Mouse (Mus musculus) heart, adult 2 months (tissue): ENCODE measurements around the gene Tom1. TPM values are rescaled to one million over a fixed set of nuclear protein-coding genes. Genes with fewer than 3 reads are reported as not detected.

ENCODE experiments used
- DNase-seq, 2 experiments: peaks; one replicate each; pipeline ENCODE4 v3.0.0; 2021
- H3K27ac ChIP-seq: fragments of 200-600 bp; 2 replicates; pipeline ENCODE4 v1.8.1; 2022
- H3K27me3 ChIP-seq: fragments of 200-500 bp; 2 replicates; pipeline ENCODE4 v1.6.1; 2012; ENCODE audit warnings: mild to moderate bottlenecking, low read length, inconsistent platforms, mixed read lengths; ENCODE audit not compliant: control insufficient read depth, insufficient read depth
- H3K36me3 ChIP-seq: fragments of 200-500 bp; 2 replicates; pipeline ENCODE4 v1.6.1; 2012; ENCODE audit warnings: low read length, inconsistent platforms; ENCODE audit not compliant: control insufficient read depth, insufficient read depth
- H3K4me1 ChIP-seq: fragments of 200-500 bp; 2 replicates; pipeline ENCODE4 v1.6.1; 2011; ENCODE audit warnings: low read length; ENCODE audit not compliant: control insufficient read depth, insufficient read depth
- H3K4me3 ChIP-seq: fragments of 200-600 bp; 2 replicates; pipeline ENCODE4 v1.8.1; 2022
- H3K79me2 ChIP-seq: fragments of 200-500 bp; replicated peaks from 2 replicates; pipeline ENCODE4 v1.6.1; 2012; ENCODE audit warnings: mild to moderate bottlenecking, inconsistent platforms, low read length, moderate library complexity, mixed read lengths; ENCODE audit not compliant: control insufficient read depth, insufficient read depth
- H3K9ac ChIP-seq: fragments of 200-500 bp; 2 replicates; pipeline ENCODE4 v1.6.1; 2012; ENCODE audit warnings: low read depth, mild to moderate bottlenecking, control low read depth, inconsistent platforms, low read length, mixed read lengths
- CTCF ChIP-seq: fragments of 200-600 bp; IDR thresholded peaks from 2 replicates; pipeline ENCODE4 v1.8.1; 2022; ENCODE audit warnings: antibody characterized with exemption, mild to moderate bottlenecking, moderate library complexity
- EP300 ChIP-seq: fragments of 200-500 bp; IDR thresholded peaks from 2 replicates; pipeline ENCODE4 v1.6.1; 2011; ENCODE audit warnings: low read depth, low read length, control low read depth; ENCODE audit not compliant: insufficient read depth
- POLR2A ChIP-seq: fragments of 200-500 bp; IDR thresholded peaks from 2 replicates; pipeline ENCODE4 v1.6.1; 2011; ENCODE audit warnings: mild to moderate bottlenecking, low read depth, low read length, control low read depth; ENCODE audit not compliant: insufficient read depth
- WGBS: fragments of 180-500 bp; shearing (Covaris S2); methylation state at CpG from one replicate; pipeline ENCODE4 v1.1.7; 2018; 5-methylcytosine and 5-hydroxymethylcytosine counted together
- intact Hi-C: fragments of 180-260 bp; cut with DNase I; formaldehyde crosslinking; loops from one replicate; pipeline ENCODE4 v1.15.1; 2025
- polyA plus RNA-seq: library from polyadenylated mRNA; depleted of rRNA; stranded (reverse); fragments of >200 nt; gene quantifications from 2 replicates; pipeline ENCODE4 v1.2.3, GENCODE M21; 2012
- total RNA-seq, 2 experiments: library from RNA; stranded (reverse); gene quantifications; 2 replicates each; pipeline ENCODE4 v1.2.3; 2021

Tom1 gene
- total and polyA plus RNA-seq, 3 experiments = 67.6 to 146 (median 74.3) TPM

DNA sequence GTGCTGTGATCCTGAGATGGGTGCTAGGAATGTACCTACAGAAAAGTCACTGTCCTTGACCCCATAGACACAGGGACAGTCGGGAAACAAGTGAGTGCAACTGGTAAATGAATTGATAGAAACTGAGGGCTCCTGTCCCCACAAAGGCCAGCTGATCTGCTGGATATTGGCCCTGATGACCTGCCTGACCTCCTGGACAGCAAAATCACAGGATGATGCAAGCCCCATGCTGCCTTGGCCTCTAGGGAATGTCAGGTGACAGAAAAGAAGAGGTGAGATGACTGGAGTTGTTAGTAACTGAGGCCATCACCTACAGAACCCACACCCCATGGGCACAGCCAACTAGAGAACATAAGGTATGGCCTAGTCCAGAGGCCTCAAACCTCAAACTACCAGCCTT lies 44.7 kb downstream of the Tom1 start:
- Histone ChIP-seq H3K79me2 (no peaks in the 10 kb centered on the region), H3K36me3 (no peaks in the 10 kb centered on the region), H3K27me3 (no peaks in the 10 kb centered on the region), H3K4me3 (no peak overlapping the region), H3K4me1 (peaks cover under 1% of the 10 kb centered on the region; the same call in 1 of the 2 replicates), H3K9ac (no peak overlapping the region), H3K27ac (no peak overlapping the region)
- 64% methylated on average over 1 of the region's 1 CpGs for WGBS
- no peak for DNase-seq
- TF ChIP-seq POLR2A (no peak), EP300 (no peak), CTCF (no peak)
- intact Hi-C loops = no loop called here

- H3K79me2 ChIP-seq = no peaks in the 10 kb centered on the region
- intact Hi-C loops = no loop called here
- H3K27ac ChIP-seq = no peak overlapping the region
- H3K4me3 ChIP-seq = no peak overlapping the region
- no peak overlapping the region for H3K9ac ChIP-seq
- WGBS = 93% methylated on average over 9 of the region's 9 CpGs
- TF ChIP-seq CTCF = no peak
- no peak for DNase-seq
- no peaks in the 10 kb centered on the region for H3K36me3 ChIP-seq
- peaks cover 3% of the 10 kb centered on the region for H3K4me1 ChIP-seq
- H3K27me3 ChIP-seq = no peaks in the 10 kb centered on the region
Measured at GRCm38 (mm10) chr8:75078851-75079250, 45.3 kb downstream of the Tom1 start.

DNA sequence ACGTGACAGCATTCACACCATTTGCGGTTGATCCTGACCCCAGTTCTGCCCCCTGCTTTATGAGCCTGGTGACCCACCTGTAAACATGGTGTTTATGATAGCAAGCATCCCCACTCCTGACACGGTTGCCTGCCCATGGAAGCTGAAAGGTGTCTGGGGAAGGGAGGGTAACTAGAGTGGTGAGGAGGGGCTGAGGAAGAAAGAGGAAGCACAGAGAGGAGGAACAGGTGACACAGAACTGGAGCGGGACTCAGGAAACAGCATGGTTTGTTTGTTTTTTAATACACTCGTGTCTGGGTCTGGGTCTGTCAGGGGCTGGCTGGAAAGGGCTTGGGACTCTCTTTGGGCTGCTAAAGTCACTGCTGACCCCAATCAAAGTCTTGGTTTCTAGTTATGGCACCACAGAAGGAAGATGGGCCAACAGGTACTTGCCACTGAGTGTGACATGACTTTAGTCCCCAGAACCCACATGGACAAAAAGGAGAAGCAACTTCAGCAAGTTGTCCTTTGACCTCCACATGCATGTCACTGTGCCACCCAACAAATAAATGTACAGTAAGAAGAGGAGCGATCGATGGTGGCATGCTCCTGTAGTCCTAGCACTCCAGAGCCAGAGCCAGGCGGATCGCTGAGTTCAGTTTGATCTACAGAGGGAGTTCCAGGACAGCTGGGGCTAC lies 48.0 kb downstream of the Tom1 start:
- Histone ChIP-seq H3K4me1 (peaks cover 9% of the 10 kb centered on the region), H3K79me2 (no peaks in the 10 kb centered on the region), H3K27me3 (no peaks in the 10 kb centered on the region), H3K9ac (no peak overlapping the region), H3K36me3 (no peaks in the 10 kb centered on the region), H3K27ac (no peak overlapping the region), H3K4me3 (no peak overlapping the region)
- no peak for DNase-seq
- 73% methylated on average over 9 of the region's 9 CpGs for WGBS
- TF ChIP-seq POLR2A (no peak), EP300 (no peak)
- intact Hi-C loops = no loop called here

GRCm38 (mm10) chr8:75082181-75082805 lies 48.8 kb downstream of the Tom1 start:
- WGBS = 70% methylated on average over 6 of the region's 6 CpGs
- H3K4me3 ChIP-seq = no peak overlapping the region
- H3K27ac ChIP-seq = no peak overlapping the region
- no peaks in the 10 kb centered on the region for H3K79me2 ChIP-seq
- no peak for DNase-seq
- no peak overlapping the region for H3K9ac ChIP-seq
- intact Hi-C loops = no loop called here
- H3K4me1 ChIP-seq = peaks cover 11% of the 10 kb centered on the region
- no peaks in the 10 kb centered on the region for H3K36me3 ChIP-seq
- H3K27me3 ChIP-seq = no peaks in the 10 kb centered on the region
- TF ChIP-seq EP300 = no peak
- no peak for TF ChIP-seq CTCF
- no peak for TF ChIP-seq POLR2A

DNA sequence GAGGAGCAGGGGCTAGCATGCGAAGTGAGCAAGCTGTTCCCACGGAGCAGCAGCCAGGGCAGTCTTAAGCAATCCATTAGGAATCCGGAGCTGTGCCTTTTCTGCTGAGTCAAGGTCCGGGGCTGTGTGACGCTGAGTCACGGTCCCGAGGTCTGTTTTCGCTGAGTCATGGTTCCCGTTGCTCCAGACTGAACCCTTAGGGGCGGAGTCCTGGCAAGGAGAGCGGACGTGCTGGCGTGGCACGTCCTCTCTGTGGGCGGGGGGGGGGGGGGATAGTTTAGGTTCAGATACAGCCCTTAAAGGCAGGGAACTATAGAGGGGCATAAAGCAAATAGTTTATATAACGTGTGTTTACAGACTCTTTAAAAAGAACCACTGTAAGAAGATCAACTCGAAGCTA lies 50.3 kb downstream of the Tom1 start:
- no peaks in the 10 kb centered on the region for H3K27me3 ChIP-seq
- H3K9ac ChIP-seq = peak overlapping the region; percentile 20; the same call in 1 of the 2 replicates
- no peaks in the 10 kb centered on the region for H3K36me3 ChIP-seq
- peak; percentile 91 to 93 for DNase-seq
- H3K27ac ChIP-seq = peak overlapping the region; percentile 80; the same call in 1 of the 2 replicates
- intact Hi-C loops = no loop called here
- 2% methylated on average over 16 of the region's 17 CpGs for WGBS
- H3K4me3 ChIP-seq = no peak overlapping the region
- peaks cover 13% of the 10 kb centered on the region for H3K4me1 ChIP-seq
- no peaks in the 10 kb centered on the region for H3K79me2 ChIP-seq
- TF ChIP-seq CTCF = no peak
- peak; percentile 91; the same call in 1 of the 2 replicates for TF ChIP-seq EP300
- TF ChIP-seq POLR2A = no peak

- Histone ChIP-seq H3K9ac (no peak overlapping the region), H3K4me1 (peaks cover 18% of the 10 kb centered on the region), H3K79me2 (no peaks in the 10 kb centered on the region), H3K27me3 (no peaks in the 10 kb centered on the region), H3K36me3 (no peaks in the 10 kb centered on the region), H3K4me3 (no peak overlapping the region), H3K27ac (peak overlapping the region; percentile 80)
- intact Hi-C loops = no loop called here
- WGBS = 42% methylated on average over 3 of the region's 3 CpGs
- TF ChIP-seq EP300 = 0 out of 2 replicates have a peak, but pooled peaks have one; percentile 63
- TF ChIP-seq POLR2A = peak; percentile 20; the same call in 1 of the 2 replicates
- TF ChIP-seq CTCF = no peak
- DNase-seq = no peak
Measured at GRCm38 (mm10) chr8:75084382-75085064, 51.0 kb downstream of the Tom1 start.
